Mouse (Mus musculus) subcutaneous adipose tissue, adult 2 months (tissue): ENCODE measurements around the gene Hoxc6. TPM values are rescaled to one million over a fixed set of nuclear protein-coding genes. Genes with fewer than 3 reads are reported as not detected.

Source experiments
- polyA plus RNA-seq: library from polyadenylated mRNA; depleted of rRNA; stranded (reverse); fragments of >200 nt; gene quantifications from 2 replicates; pipeline ENCODE4 v1.2.3, GENCODE M21; 2012; ENCODE audit warnings: low replicate concordance; rRNA removed

Hoxc6 gene
- 17.5 and 41.7 TPM in 2 replicates for polyA plus RNA-seq

DNA sequence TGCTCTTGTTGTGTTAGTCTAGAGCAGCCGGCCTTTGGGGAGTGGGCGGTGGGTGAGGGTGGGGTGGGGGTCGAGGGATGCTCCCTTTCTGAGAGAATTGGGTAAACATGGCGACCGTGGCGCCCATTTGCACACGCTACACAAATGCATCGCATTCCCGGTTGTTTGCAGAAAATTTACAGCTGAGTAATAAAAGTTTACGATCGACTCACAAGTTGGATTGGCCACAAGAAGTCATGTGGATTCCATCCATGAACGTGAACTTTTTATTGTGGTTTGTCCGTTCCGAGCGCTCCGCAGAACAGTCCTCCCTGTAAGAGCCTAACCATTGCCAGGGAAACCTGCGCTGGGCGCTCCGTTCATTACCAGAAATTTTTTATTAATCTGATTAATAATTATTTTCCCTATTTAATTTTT lies at the start of gene Hoxc6:
TSS of gene Hoxc6 (plus strand) at position 319 of the 417 bp plus-strand sequence.

DNA sequence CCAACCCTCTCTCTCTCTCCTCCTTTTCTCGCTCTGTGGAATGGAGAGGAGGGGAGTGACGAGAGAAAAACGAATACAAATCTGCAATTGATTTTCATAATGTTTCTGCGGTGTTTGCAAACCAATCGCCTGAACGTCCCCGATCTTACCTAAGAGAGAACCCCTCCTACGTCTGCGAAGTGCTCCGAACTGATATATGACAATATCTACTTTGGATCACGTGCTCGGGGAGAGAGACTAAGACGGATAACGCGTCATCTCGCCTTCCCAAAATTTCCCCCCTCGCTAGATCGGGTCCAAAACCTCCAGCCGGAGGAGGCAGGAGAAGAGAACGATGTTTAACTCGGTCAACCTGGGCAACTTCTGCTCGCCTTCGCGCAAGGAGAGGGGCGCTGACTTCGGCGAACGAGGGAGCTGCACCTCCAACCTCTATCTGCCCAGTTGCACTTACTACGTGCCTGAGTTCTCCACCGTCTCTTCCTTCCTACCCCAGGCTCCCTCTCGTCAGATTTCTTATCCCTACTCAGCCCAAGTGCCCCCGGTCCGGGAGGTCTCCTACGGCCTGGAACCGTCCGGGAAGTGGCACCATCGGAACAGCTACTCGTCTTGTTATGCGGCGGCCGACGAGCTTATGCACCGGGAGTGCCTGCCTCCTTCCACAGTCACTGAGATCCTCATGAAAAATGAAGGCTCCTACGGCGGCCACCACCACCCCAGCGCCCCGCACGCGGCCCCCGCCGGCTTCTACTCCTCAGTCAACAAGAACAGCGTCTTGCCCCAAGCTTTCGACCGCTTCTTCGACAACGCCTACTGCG lies 43.7 kb upstream of the Hoxc6 start, which contains the start of gene Hoxc11:
TSS of gene Hoxc11 (plus strand) at position 236 of the 815 bp plus-strand sequence.

DNA sequence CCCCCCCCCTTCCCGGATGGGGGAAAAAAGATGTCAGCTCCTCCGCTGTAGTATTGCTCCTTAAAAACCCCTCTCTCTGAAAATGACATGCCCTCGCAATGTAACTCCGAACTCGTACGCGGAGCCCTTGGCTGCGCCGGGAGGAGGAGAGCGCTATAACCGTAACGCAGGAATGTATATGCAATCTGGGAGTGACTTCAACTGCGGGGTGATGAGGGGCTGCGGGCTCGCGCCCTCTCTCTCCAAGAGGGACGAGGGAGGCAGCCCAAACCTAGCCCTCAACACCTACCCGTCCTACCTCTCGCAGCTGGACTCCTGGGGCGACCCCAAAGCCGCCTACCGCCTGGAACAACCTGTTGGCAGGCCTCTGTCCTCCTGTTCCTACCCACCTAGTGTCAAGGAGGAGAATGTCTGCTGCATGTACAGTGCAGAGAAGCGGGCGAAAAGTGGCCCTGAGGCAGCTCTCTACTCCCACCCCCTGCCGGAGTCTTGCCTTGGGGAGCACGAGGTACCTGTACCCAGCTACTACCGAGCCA lies 31.2 kb upstream of the Hoxc6 start, which contains the start of gene Hoxc10:
TSS of gene Hoxc10 (plus strand) at position 21 of the 536 bp plus-strand sequence.

DNA sequence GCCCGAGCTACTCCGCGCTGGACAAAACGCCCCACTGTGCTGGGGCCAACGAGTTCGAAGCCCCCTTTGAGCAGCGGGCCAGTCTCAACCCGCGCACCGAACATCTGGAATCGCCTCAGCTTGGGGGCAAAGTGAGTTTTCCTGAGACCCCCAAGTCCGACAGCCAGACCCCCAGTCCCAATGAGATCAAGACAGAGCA lies 30.8 kb upstream of the Hoxc6 start, which contains the start of gene Hoxc5:
TSS of gene Hoxc5 (plus strand) at position 132 of the 199 bp plus-strand sequence.

GRCm38 (mm10) chr15:102976171-102976570 lies 21.9 kb upstream of the Hoxc6 start, which contains the start of gene Hoxc9:
Gene Hoxc9 (plus strand): TSS chr15:102976439.

GRCm38 (mm10) chr15:102990461-102991397 lies 7.3 kb upstream of the Hoxc6 start, which contains the start of gene Hoxc8:
Gene Hoxc8 (plus strand): TSS chr15:102990607.

DNA sequence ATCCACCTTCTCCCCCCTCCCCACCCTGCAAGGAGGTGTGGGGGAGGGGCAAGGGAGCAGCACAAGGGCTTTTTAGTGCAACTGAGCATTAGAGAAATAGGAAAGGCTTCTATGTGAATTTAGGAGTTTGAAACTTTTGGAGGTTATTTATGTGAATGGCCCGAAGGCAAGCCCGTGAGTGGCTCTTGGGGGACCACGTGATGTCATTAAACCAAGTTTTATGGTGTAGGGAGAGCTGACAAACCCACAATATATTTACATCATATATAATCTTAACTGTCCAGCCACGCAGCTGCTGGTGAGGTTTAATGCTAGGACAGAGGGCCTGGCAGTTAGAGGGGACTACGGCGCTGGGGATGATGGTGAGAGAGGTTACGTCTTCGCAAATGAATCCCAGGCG lies 20.6 kb downstream of the Hoxc6 start, which contains the start of gene Hoxc4:
TSS of gene Hoxc4 (plus strand) at position 299 of the 400 bp plus-strand sequence.

Other genes starting within 250 kb of the Hoxc6 start
- not detected in 2 replicates for gene Hoxc13, start 77.2 kb upstream of the Hoxc6 start, polyA plus RNA-seq
- gene Hoxc12, start 61.5 kb upstream of the Hoxc6 start, polyA plus RNA-seq, result not detected in 2 replicates
- 0.89 and 2.2 TPM in 2 replicates for gene Hoxc11, start 43.8 kb upstream of the Hoxc6 start, polyA plus RNA-seq
- 7.2 and 24.5 TPM in 2 replicates for gene Hoxc10, start 31.5 kb upstream of the Hoxc6 start, polyA plus RNA-seq
- gene Hoxc5, start 30.8 kb upstream of the Hoxc6 start, polyA plus RNA-seq, result 4.7 and 14.5 TPM in 2 replicates
- 3.5 and 6.2 TPM in 2 replicates for gene Hoxc9, start 21.8 kb upstream of the Hoxc6 start, polyA plus RNA-seq
- gene Hoxc8, start 7.7 kb upstream of the Hoxc6 start, polyA plus RNA-seq, result 8.0 and 35.1 TPM in 2 replicates
- 2.0 and 3.9 TPM in 2 replicates for gene Hoxc4, start 20.7 kb downstream of the Hoxc6 start, polyA plus RNA-seq
- 18.0 and 24.1 TPM in 2 replicates for gene Smug1, start 168.8 kb downstream of the Hoxc6 start, polyA plus RNA-seq
- 15.4 and 25.8 TPM in 2 replicates for gene Cbx5, start 241.6 kb downstream of the Hoxc6 start, polyA plus RNA-seq
- 60.9 and 197 TPM in 2 replicates for gene Hnrnpa1, start 242.2 kb downstream of the Hoxc6 start, polyA plus RNA-seq